Mouse (Mus musculus): ENCODE data around the gene Cerk. TPM values are rescaled to one million over a fixed set of nuclear protein-coding genes. Genes with fewer than 3 reads are reported as not detected.
"Not testable (repeated sequence)": the region's sequence is repeated elsewhere in the genome, so short reads cannot be mapped to it uniquely, and the experiment has no call there.

Gene Cerk
- total and polyA plus RNA-seq, 3 experiments, result 2.5 to 10.3 (median 4.4) TPM

GRCm38 (mm10) chr15:86213753-86214548, 28.0 kb upstream of the Cerk start, which contains the start of gene Tbc1d22a (continued):
- TF ChIP-seq HCFC1 (IDR thresholded peaks at IDR 0.05; ENCODE audit: low read depth, low read length) (peak; percentile 95), SIN3A (IDR thresholded peaks at IDR 0.05; ENCODE audit: low read length) (peak; percentile 97), POLR2A (IDR thresholded peaks at IDR 0.05; ENCODE audit: low read depth, low read length) (peak; percentile 93), JUND (conservative IDR thresholded peaks at IDR 0.05; ENCODE audit: low read depth, low read length) (no peak), ETS1 (conservative IDR thresholded peaks at IDR 0.05; ENCODE audit: low read depth, low read length) (no peak), CHD2 (IDR thresholded peaks at IDR 0.05; ENCODE audit: low read length) (no peak), ELF1 (IDR thresholded peaks at IDR 0.05; ENCODE audit: low read depth, low read length) (peak; percentile 97), TCF12 (IDR thresholded peaks at IDR 0.05; ENCODE audit: low read depth, low read length) (peak; percentile 74), MEF2A (IDR thresholded peaks at IDR 0.05; ENCODE audit: borderline replicate concordance, low read depth, low read length) (no peak), USF2 (conservative IDR thresholded peaks at IDR 0.05; ENCODE audit: low read depth, low read length) (no peak), MAX (IDR thresholded peaks at IDR 0.05; ENCODE audit: low read length) (peak; percentile 31; the same call in 1 of the 2 replicates)

GRCm38 (mm10) chr15:86212193-86212592, 26.3 kb upstream of the Cerk start:
- H3K27me3 ChIP-seq (replicated peaks); H3K27ac ChIP-seq (ENCODE audit: insufficient read depth, low read depth); dilution Hi-C loops (cut with MboI; ENCODE audit: extremely low pct_ligation_motif_present, extremely low pct_unique_long_range_greater_than_20kb, low sequenced_read_pairs); H3K9ac ChIP-seq (ENCODE audit: insufficient read depth, low read depth); DNase-seq (ENCODE audit: extremely low read depth); H3K9me3 ChIP-seq (replicated peaks; ENCODE audit: low read length); H3K4me3 ChIP-seq (replicated peaks in 1 of 3; ENCODE audit: low read depth in 2 of 3, low read length in 2 of 3, poor library complexity in 1 of 3); H3K4me2 ChIP-seq (ENCODE audit: insufficient read depth, low read depth, poor library complexity, severe bottlenecking): not testable (repeated sequence)
- peaks cover 15% of the 10 kb centered on the region for H3K79me2 ChIP-seq (replicated peaks; ENCODE audit: control insufficient read depth, extremely low read depth, insufficient read depth, poor library complexity, severe bottlenecking)
- peaks cover 6 to 23% of the 10 kb centered on the region in 2 experiments; a peak in 2 of 4 replicates for H3K4me1 ChIP-seq (ENCODE audit: control insufficient read depth in 1 of 2, insufficient read depth in 2 of 2)
- peaks cover 8 to 33% of the 10 kb centered on the region in 2 experiments for H3K36me3 ChIP-seq (replicated peaks in 1 of 2; ENCODE audit: control insufficient read depth in 1 of 2, insufficient read depth in 1 of 2, low read length in 1 of 2)
- in situ Hi-C loops (cut with MboI; ENCODE audit: low pct_ligation_motif_present, low pct_unique_long_range_greater_than_20kb, low sequenced_read_pairs), result loop anchor here (10.0 kb wide), 1 partner anchor 47 kb away; no protein-coding TSS in a partner anchor

GRCm38 (mm10) chr15:86206385-86206784, 20.4 kb upstream of the Cerk start:
- Histone ChIP-seq H3K36me3 (replicated peaks in 1 of 2; ENCODE audit: control insufficient read depth in 1 of 2, insufficient read depth in 1 of 2, low read length in 1 of 2) (peaks cover 0 to 20% of the 10 kb centered on the region in 2 experiments), H3K4me1 (ENCODE audit: control insufficient read depth in 1 of 2, insufficient read depth in 2 of 2) (peaks cover 2 to 29% of the 10 kb centered on the region in 2 experiments; a peak in 3 of 4 replicates), H3K9ac (ENCODE audit: insufficient read depth, low read depth) (no peak overlapping the region), H3K27me3 (replicated peaks) (no peaks in the 10 kb centered on the region), H3K27ac (ENCODE audit: insufficient read depth, low read depth) (no peak overlapping the region), H3K4me2 (ENCODE audit: insufficient read depth, low read depth, poor library complexity, severe bottlenecking) (no peak overlapping the region), H3K9me3 (replicated peaks; ENCODE audit: low read length) (no peaks in the 10 kb centered on the region), H3K4me3 (replicated peaks in 1 of 3; ENCODE audit: low read depth in 2 of 3, low read length in 2 of 3, poor library complexity in 1 of 3) (no peak overlapping the region), H3K79me2 (replicated peaks; ENCODE audit: control insufficient read depth, extremely low read depth, insufficient read depth, poor library complexity, severe bottlenecking) (no peaks in the 10 kb centered on the region)
- in situ Hi-C loops (cut with MboI; ENCODE audit: low pct_ligation_motif_present, low pct_unique_long_range_greater_than_20kb, low sequenced_read_pairs) (no loop called here), dilution Hi-C loops (cut with MboI; ENCODE audit: extremely low pct_ligation_motif_present, extremely low pct_unique_long_range_greater_than_20kb, low sequenced_read_pairs) (no loop called here)
- no peak for TF ChIP-seq EP300 (IDR thresholded peaks at IDR 0.05; ENCODE audit: low read length)
- DNase-seq (ENCODE audit: extremely low read depth), result no peak

Measured in CH12.LX (cell line).